Mouse (Mus musculus): ENCODE results near the gene Cyp4a32. TPM values are rescaled to one million over a fixed set of nuclear protein-coding genes. Genes with fewer than 3 reads are reported as not detected.
"Not testable (repeated sequence)": the region's sequence is repeated elsewhere in the genome, so short reads cannot be mapped to it uniquely, and the experiment has no call there.

Cyp4a32 gene
- polyA plus RNA-seq (2015; fragmentation: Nextera tagmentation; extraction: Ambion mirVana): not detected in 2 replicates

- not testable (repeated sequence) for H3K4me1 ChIP-seq (replicated peaks); ATAC-seq (ENCODE audit: low read depth); H3K27ac ChIP-seq; H3K9me3 ChIP-seq (replicated peaks); H3K36me3 ChIP-seq; H3K4me2 ChIP-seq; DNase-seq; H3K27me3 ChIP-seq; H3K9ac ChIP-seq; H3K4me3 ChIP-seq (replicated peaks)
- 66% methylated on average over 8 of the region's 8 CpGs for WGBS (ENCODE audit: insufficient replicate concordance)
Observed at GRCm38 (mm10) chr4:115600611-115601010, at the start of gene Cyp4a32. Gene Cyp4a32, plus strand, starts transcription at chr4:115600969.

GRCm38 (mm10) chr4:115552726-115553125 is 48.0 kb upstream of the Cyp4a32 start:
- WGBS (ENCODE audit: insufficient replicate concordance): 60% methylated on average over 3 of the region's 3 CpGs
- H3K4me3 ChIP-seq (replicated peaks): no peak overlapping the region
- H3K4me2 ChIP-seq: no peak overlapping the region
- no peak for ATAC-seq (ENCODE audit: low read depth)
- no peak for DNase-seq
- no peaks in the 10 kb centered on the region for H3K9me3 ChIP-seq (replicated peaks)
- no peak overlapping the region for H3K9ac ChIP-seq
- no peaks in the 10 kb centered on the region for H3K4me1 ChIP-seq (replicated peaks)
- H3K27me3 ChIP-seq: no peaks in the 10 kb centered on the region
- no peak overlapping the region for H3K27ac ChIP-seq
- H3K36me3 ChIP-seq: no peaks in the 10 kb centered on the region

- Histone ChIP-seq H3K9ac (no peak overlapping the region), H3K4me3 (replicated peaks) (no peak overlapping the region), H3K27me3 (no peaks in the 10 kb centered on the region), H3K9me3 (replicated peaks) (no peaks in the 10 kb centered on the region), H3K4me1 (replicated peaks) (no peaks in the 10 kb centered on the region), H3K4me2 (no peak overlapping the region), H3K36me3 (no peaks in the 10 kb centered on the region), H3K27ac (no peak overlapping the region)
- ATAC-seq (ENCODE audit: low read depth) (no peak), DNase-seq (no peak)
- 41% methylated on average over 2 of the region's 2 CpGs for WGBS (ENCODE audit: insufficient replicate concordance)
Observed at GRCm38 (mm10) chr4:115555513-115555912, 45.3 kb upstream of the Cyp4a32 start.

- DNase-seq (no peak), ATAC-seq (ENCODE audit: low read depth) (no peak)
- H3K4me2 ChIP-seq: no peak overlapping the region
- WGBS (ENCODE audit: insufficient replicate concordance): 53% methylated on average over 4 of the region's 4 CpGs
- H3K4me1 ChIP-seq (replicated peaks): no peaks in the 10 kb centered on the region
- no peak overlapping the region for H3K9ac ChIP-seq
- H3K36me3 ChIP-seq: no peaks in the 10 kb centered on the region
- H3K4me3 ChIP-seq (replicated peaks): no peak overlapping the region
- H3K27ac ChIP-seq: no peak overlapping the region
- H3K9me3 ChIP-seq (replicated peaks): no peaks in the 10 kb centered on the region
- H3K27me3 ChIP-seq: no peaks in the 10 kb centered on the region
Observed at GRCm38 (mm10) chr4:115557861-115558561, 42.8 kb upstream of the Cyp4a32 start.

- not testable (repeated sequence) for ATAC-seq (ENCODE audit: low read depth); H3K9me3 ChIP-seq (replicated peaks); H3K4me2 ChIP-seq; H3K36me3 ChIP-seq; DNase-seq; H3K4me1 ChIP-seq (replicated peaks); H3K27ac ChIP-seq; H3K27me3 ChIP-seq; H3K4me3 ChIP-seq (replicated peaks); H3K9ac ChIP-seq
- WGBS (ENCODE audit: insufficient replicate concordance): 57% methylated on average over 5 of the region's 5 CpGs
Observed at GRCm38 (mm10) chr4:115561236-115561635, 39.5 kb upstream of the Cyp4a32 start.

- H3K9ac ChIP-seq: no peak within 1 kb of the TSS
- no peak within 1 kb of the TSS for H3K4me2 ChIP-seq
- DNase-seq: no peak
Observed at GRCm38 (mm10) chr4:115563401-115563800, 37.4 kb upstream of the Cyp4a32 start, which contains the start of gene Cyp4a31. Gene Cyp4a31, plus strand, starts transcription at chr4:115563649.

GRCm38 (mm10) chr4:115564469-115565225 is 36.1 kb upstream of the Cyp4a32 start:
- ATAC-seq (ENCODE audit: low read depth); H3K9ac ChIP-seq; H3K4me2 ChIP-seq; H3K4me3 ChIP-seq (replicated peaks); DNase-seq; H3K9me3 ChIP-seq (replicated peaks); H3K36me3 ChIP-seq; H3K27ac ChIP-seq; H3K4me1 ChIP-seq (replicated peaks); H3K27me3 ChIP-seq: not testable (repeated sequence)
- 44% methylated on average over 6 of the region's 6 CpGs for WGBS (ENCODE audit: insufficient replicate concordance)

More at GRCm38 (mm10) chr4:115563401-115563800, 37.4 kb upstream of the Cyp4a32 start, which contains the start of gene Cyp4a31:
- H3K4me1 ChIP-seq (replicated peaks): no peaks in the 10 kb centered on the region
- ATAC-seq (ENCODE audit: low read depth): no peak
- 60% methylated on average over 3 of the region's 3 CpGs for WGBS (ENCODE audit: insufficient replicate concordance)
- no peak within 1 kb of the TSS for H3K27ac ChIP-seq
- no peaks in the 10 kb centered on the region for H3K36me3 ChIP-seq
- no peaks in the 10 kb centered on the region for H3K27me3 ChIP-seq
- H3K4me3 ChIP-seq (replicated peaks): no peak within 1 kb of the TSS
- H3K9me3 ChIP-seq (replicated peaks): no peaks in the 10 kb centered on the region

GRCm38 (mm10) chr4:115575255-115575654 is 25.5 kb upstream of the Cyp4a32 start:
- no peaks in the 10 kb centered on the region for H3K27me3 ChIP-seq
- H3K4me1 ChIP-seq (replicated peaks): no peaks in the 10 kb centered on the region
- WGBS (ENCODE audit: insufficient replicate concordance): 62% methylated on average over 3 of the region's 3 CpGs
- no peak for DNase-seq
- H3K9ac ChIP-seq: no peak overlapping the region
- no peak for ATAC-seq (ENCODE audit: low read depth)
- H3K4me2 ChIP-seq: no peak overlapping the region
- H3K27ac ChIP-seq: no peak overlapping the region
- H3K36me3 ChIP-seq: no peaks in the 10 kb centered on the region
- H3K9me3 ChIP-seq (replicated peaks): no peaks in the 10 kb centered on the region
- no peak overlapping the region for H3K4me3 ChIP-seq (replicated peaks)

- Histone ChIP-seq H3K4me1 (replicated peaks) (no peaks in the 10 kb centered on the region), H3K27ac (no peak overlapping the region), H3K9me3 (replicated peaks) (no peaks in the 10 kb centered on the region), H3K4me3 (replicated peaks) (no peak overlapping the region), H3K4me2 (no peak overlapping the region), H3K27me3 (no peaks in the 10 kb centered on the region), H3K9ac (no peak overlapping the region), H3K36me3 (no peaks in the 10 kb centered on the region)
- DNase-seq: no peak
- 53% methylated on average over 2 of the region's 2 CpGs for WGBS (ENCODE audit: insufficient replicate concordance)
- no peak for ATAC-seq (ENCODE audit: low read depth)
Observed at GRCm38 (mm10) chr4:115575776-115576175, 25.0 kb upstream of the Cyp4a32 start.

- DNase-seq: peak; percentile 66
- H3K9ac ChIP-seq: no peak overlapping the region
Observed at GRCm38 (mm10) chr4:115583036-115583435, 17.7 kb upstream of the Cyp4a32 start.

GRCm38 (mm10) chr4:115596357-115596756 is 4.4 kb upstream of the Cyp4a32 start:
- no peaks in the 10 kb centered on the region for H3K4me1 ChIP-seq (replicated peaks)

More at GRCm38 (mm10) chr4:115583036-115583435, 17.7 kb upstream of the Cyp4a32 start:
- no peaks in the 10 kb centered on the region for H3K36me3 ChIP-seq
- H3K27me3 ChIP-seq: no peaks in the 10 kb centered on the region
- no peaks in the 10 kb centered on the region for H3K9me3 ChIP-seq (replicated peaks)
- no peak overlapping the region for H3K27ac ChIP-seq
- no peak overlapping the region for H3K4me3 ChIP-seq (replicated peaks)
- 0 out of 2 replicates have a peak, but pooled peaks cover 2% of the 10 kb centered on the region for H3K4me1 ChIP-seq (replicated peaks)
- ATAC-seq (ENCODE audit: low read depth): peak; percentile 98
- H3K4me2 ChIP-seq: no peak overlapping the region

More at GRCm38 (mm10) chr4:115596357-115596756, 4.4 kb upstream of the Cyp4a32 start:
- DNase-seq: no peak
- H3K27me3 ChIP-seq: no peaks in the 10 kb centered on the region
- no peak overlapping the region for H3K4me3 ChIP-seq (replicated peaks)
- H3K36me3 ChIP-seq: no peaks in the 10 kb centered on the region
- ATAC-seq (ENCODE audit: low read depth): no peak
- H3K9me3 ChIP-seq (replicated peaks): no peaks in the 10 kb centered on the region
- no peak overlapping the region for H3K4me2 ChIP-seq
- no peak overlapping the region for H3K27ac ChIP-seq
- no peak overlapping the region for H3K9ac ChIP-seq
- 68% methylated on average over 1 of the region's 1 CpGs for WGBS (ENCODE audit: insufficient replicate concordance)

Measured in liver, embryonic 13.5 days (tissue).